Mouse (Mus musculus): ENCODE results near the gene Zfp94.

Zfp94 gene

GRCm38 (mm10) chr7:24316567-24317092 is at the start of gene Zfp94:
Zfp94 (minus strand) TSS chr7:24316666.
- peak; percentile 97 for DNase-seq

GRCm38 (mm10) chr7:24365258-24366014 is 49.0 kb upstream of the Zfp94 start:
- no peak for DNase-seq

- peak; percentile 49 to 84 for DNase-seq
Measured at GRCm38 (mm10) chr7:24364827-24365226, 48.4 kb upstream of the Zfp94 start.

- DNase-seq: no peak
Measured at GRCm38 (mm10) chr7:24363228-24363627, 46.8 kb upstream of the Zfp94 start.

- DNase-seq: no peak
Measured at GRCm38 (mm10) chr7:24361001-24361400, 44.5 kb upstream of the Zfp94 start.

- DNase-seq: peak in 1 of 2 experiments; percentile 11
Measured at GRCm38 (mm10) chr7:24359269-24359668, 42.8 kb upstream of the Zfp94 start.

GRCm38 (mm10) chr7:24357899-24358298 is 41.4 kb upstream of the Zfp94 start:
- no peak for DNase-seq

- no peak for DNase-seq
Measured at GRCm38 (mm10) chr7:24356081-24356480, 39.6 kb upstream of the Zfp94 start.

GRCm38 (mm10) chr7:24355646-24356045 is 39.2 kb upstream of the Zfp94 start:
- DNase-seq: no peak

GRCm38 (mm10) chr7:24348896-24349295 is 32.4 kb upstream of the Zfp94 start, which contains the start of gene Lypd5:
Lypd5 (plus strand) TSS chr7:24349196.
- no peak for DNase-seq

- DNase-seq: no peak
Measured at GRCm38 (mm10) chr7:24346444-24346843, 30.0 kb upstream of the Zfp94 start.

- DNase-seq: no peak
Measured at GRCm38 (mm10) chr7:24343701-24344272, 27.3 kb upstream of the Zfp94 start.

- DNase-seq: no peak
Measured at GRCm38 (mm10) chr7:24338241-24338640, 21.8 kb upstream of the Zfp94 start.

GRCm38 (mm10) chr7:24335699-24336309 is 19.3 kb upstream of the Zfp94 start:
- peak; percentile 26 to 81 for DNase-seq

- peak in 1 of 2 experiments; percentile 3 for DNase-seq
Measured at GRCm38 (mm10) chr7:24333304-24333986, 17.0 kb upstream of the Zfp94 start, which contains the start of gene Tescl. Tescl (minus strand) TSS chr7:24333936.

GRCm38 (mm10) chr7:24327281-24327975 is 11.0 kb upstream of the Zfp94 start:
- no peak for DNase-seq

- DNase-seq: no peak
Measured at GRCm38 (mm10) chr7:24326273-24327135, 10.0 kb upstream of the Zfp94 start.

GRCm38 (mm10) chr7:24325675-24326128 is 9.2 kb upstream of the Zfp94 start:
- DNase-seq: no peak

- DNase-seq: peak in 1 of 2 experiments; percentile 23
Measured at GRCm38 (mm10) chr7:24325197-24325596, 8.7 kb upstream of the Zfp94 start.

- DNase-seq: no peak
Measured at GRCm38 (mm10) chr7:24322593-24322992, 6.1 kb upstream of the Zfp94 start.

GRCm38 (mm10) chr7:24318942-24319341 is 2.5 kb upstream of the Zfp94 start:
- DNase-seq: no peak
